Mouse (Mus musculus) right cerebral cortex, postnatal 10 days (tissue): Measurements from ENCODE around the gene Rcc1l.
A peak's percentile ranks its signal among the peaks of the same experiment; 100 is the strongest.

ENCODE experiments used
- DNase-seq, 2 experiments: peaks; one replicate each; pipeline ENCODE4 v3.0.0; 2021; ENCODE audit warnings: low spot score in 2 of 2

The Rcc1l gene

DNA sequence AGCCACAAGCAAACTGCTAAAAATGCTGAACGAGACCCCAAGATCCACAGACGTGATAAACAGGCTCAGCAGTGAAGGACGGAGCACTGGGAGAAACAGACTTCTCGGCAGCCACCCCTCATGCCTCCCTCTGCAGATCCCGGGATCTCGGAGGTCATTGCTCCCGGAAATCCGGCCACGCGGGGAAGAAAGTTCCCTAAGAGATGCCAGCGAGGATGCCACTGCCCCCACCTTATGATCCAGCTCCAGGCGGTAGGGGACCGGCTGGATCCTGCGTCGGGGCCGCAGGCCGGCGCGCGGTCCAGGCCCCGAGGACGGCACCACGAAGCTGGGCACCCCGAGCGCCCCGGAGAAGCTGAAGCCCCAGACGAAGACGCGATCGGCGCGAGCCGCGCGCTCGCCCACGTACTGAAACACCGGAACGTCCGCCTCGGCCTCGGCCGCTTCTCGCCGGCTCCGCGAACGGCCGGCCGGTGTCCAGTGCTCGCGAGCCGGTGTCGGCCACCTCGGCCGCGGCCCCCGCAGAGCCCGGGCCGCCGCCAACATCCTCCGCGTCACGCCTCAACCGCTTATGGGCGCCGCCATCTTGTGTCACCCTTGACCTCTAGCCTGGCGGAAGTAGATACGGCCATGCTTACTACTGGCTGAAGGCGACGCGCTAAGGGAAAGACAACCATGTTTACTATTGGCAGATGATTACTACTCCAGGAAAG lies at the start of gene Rcc1l:
TSS of gene Rcc1l (minus strand) at position 606 of the 713 bp plus-strand sequence.
- peak; percentile 94 for DNase-seq

DNA sequence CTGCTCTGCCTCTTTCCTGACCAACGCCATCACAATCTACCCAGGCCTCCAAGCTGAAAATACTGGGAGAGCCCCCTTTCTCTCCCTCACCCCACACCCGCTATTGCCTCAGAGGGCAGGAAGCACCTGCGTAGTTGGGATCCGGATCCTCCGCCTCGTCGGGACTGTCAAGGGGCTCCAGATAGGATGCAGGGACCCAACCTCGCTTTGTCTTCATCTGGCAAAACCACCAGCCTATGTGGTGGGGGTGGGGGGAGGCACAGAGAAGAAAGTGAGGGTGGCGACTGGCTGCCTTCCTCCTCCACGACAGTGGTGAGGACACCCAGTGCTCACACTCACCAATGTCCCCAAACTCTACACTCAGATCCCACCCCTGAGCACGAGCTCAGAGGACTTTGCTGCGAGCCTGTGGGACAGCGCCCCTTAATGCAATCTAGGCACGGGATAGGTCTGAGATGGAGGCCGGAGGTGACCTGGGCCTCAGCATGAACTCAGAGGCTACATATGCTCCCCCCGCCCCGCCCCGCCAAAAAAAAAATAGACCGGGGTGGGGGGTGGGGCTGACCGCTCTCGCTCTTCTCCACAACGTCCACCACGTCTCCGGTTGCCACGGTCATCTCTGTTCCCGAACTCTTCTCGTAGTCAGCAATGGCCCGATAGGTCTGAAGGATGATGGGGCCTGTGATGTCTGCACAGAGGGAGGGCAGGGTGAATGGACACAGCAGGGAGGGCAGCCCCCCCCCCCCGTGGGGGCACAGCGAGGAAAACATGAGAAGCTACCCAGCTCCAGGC lies 48.7 kb upstream of the Rcc1l start:
- DNase-seq = no peak

DNA sequence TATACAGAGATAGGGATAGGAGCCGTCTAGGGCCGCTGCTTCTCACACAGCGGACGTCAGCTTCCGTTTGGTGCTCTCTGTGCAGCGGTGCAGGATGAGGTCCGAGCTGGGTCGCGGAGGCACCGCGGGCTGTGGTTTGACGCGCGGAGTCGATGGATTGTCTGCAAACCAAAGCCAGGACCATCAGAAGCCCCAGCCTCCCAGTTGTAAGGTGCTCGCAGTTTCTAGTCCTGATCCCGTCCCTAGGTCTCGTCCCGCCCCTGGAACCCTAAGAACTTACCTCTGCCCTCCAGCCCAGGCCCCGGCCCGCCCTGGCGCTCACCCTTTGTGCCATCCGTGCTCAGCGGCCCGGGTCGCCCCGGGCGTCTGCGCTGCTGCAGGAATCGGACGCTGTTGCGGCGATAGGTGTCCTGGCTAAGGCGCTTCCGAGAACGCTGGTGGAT lies 45.2 kb upstream of the Rcc1l start:
- no peak for DNase-seq

DNA sequence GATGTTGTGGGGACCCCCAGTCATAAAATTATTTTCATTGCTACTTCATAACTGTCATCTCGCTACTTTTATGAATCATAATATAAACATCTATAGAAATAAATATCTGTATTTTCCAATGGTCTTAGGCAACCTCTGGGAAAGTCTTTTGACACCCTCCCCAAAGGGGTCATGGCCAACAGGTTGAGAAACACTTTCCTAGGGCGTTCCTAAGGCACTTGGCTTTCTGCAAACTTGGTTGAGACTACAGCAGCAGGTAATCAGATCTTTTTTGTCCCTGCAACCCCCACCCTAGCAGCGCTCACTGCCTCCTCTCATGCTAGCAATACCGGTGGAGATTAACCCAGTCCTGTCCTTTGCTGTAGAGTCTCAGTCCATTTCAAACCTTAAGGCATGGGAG lies 44.7 kb upstream of the Rcc1l start:
- no peak for DNase-seq

DNA sequence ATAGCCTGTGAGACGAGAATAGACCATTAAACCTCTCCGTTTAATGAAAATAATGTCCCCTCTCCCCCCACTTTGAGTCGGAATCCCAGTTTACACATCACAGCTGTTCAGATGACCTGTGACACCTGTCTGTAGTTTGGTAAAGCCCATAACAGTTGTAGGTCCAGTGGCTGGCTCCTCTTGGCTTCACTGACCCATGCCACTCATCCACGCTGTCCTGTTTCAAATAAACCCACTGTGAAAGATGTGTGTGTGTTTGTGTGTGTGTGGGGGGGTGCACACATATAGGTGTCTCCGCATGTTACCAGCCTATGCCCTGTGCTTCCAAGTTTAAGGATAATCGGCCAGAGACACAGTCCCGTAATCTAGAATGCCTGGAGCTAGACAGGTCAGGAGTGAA lies 41.3 kb upstream of the Rcc1l start:
- DNase-seq = no peak

DNA sequence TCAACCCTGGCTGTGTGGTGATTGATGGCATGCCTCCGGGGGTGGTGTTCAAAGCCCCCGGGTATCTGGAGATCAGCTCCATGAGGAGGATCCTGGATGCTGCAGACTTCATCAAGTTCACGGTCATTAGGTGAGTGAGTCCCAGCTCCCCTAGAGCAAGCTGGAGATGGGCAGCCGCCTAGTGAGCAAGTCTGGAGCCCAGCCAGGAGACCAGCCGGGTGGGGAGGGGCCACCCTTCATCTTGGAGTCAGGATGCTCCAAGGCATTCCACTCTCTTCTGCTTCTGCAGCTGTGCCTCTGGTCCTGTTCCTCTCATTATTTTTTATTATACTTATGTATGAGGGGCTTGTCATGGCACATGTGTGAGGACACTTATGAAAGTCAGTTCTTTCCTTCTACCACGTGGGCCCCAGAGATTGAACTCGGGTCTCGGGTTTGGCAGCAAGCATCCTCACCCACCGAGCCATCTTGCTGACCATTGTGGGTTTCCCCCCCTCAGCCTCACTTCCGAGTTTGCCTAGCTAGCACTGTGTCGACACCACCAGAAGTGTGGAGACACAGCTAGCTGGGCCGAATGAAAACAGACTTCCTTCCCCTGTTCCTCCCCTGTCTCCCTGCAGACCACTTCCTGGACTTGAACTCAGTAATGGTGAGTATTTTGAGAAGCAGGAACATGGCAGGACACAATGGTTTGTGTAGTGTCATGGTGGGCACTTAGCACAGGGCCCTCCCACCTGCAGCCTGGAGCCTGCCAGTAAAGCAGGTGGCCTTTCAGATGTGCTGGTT lies 37.6 kb upstream of the Rcc1l start:
- DNase-seq = no peak

DNA sequence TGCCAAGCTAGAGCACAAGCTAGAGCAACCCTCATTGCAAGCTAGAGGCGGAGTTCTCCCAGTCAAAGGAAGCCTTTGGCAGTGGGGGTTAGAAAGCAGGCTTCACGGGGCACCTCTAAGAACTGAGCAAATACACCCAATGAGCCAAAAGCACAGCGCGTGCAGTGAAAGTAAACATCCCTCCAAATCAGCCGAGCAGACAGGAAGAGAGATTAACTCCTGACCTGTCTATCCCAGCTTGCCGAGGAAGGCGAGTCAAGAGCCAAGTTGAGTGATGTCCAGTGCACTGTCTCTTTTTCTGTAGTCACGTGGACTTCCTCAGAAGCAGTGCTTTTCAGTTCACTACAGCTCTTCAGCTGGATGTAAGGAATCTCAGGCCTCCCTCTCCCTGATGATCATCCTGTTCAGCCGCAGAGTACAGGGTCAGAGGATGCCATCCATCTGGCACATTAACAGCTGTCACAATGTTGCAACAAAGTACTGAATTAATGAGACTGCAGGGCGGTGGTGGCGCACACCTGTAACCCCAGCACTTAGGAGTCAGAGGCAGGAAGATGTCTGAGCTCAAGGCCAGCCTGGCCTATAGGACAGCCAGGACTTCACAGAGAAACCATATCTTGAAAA lies 33.5 kb upstream of the Rcc1l start:
- no peak for DNase-seq

DNA sequence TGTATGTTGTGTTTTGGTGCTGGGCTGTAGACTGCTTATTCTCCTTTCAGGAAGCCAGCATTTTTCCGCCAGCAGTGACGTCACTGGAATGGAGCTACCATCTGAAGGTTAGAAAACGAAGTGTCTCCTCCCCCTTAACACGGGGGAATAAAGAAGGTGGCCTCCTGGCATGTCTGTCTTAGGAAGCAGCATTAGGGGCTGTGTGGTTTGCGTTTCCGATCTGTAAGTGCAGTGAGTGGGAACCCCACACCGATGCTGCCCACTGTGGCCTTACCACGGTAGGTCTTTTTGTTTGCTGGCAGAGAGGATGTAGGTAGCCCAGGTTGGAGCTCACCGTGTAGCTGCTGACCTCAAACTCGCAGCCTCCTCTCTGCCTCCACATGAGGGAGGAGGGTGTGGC lies 30.1 kb upstream of the Rcc1l start:
- no peak for DNase-seq

DNA sequence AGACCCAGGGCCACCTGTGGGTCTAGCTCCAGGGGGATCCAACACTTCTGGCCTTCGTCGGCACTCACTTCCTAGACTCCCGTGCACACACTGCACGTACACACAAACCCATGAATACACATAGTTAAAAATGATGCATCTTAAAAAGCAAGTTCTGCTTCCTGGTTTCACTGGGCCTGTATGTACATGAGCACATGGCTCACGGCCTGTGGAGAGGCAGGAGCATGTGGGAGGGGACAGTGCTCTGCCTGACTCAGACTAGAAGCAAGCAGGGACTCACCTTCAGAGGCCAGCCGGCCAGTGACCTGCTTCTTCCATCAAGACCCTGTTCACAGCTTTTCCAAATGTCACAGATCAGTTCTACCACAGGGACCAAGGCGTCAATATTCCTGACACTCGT lies 17.1 kb upstream of the Rcc1l start:
- no peak for DNase-seq

DNA sequence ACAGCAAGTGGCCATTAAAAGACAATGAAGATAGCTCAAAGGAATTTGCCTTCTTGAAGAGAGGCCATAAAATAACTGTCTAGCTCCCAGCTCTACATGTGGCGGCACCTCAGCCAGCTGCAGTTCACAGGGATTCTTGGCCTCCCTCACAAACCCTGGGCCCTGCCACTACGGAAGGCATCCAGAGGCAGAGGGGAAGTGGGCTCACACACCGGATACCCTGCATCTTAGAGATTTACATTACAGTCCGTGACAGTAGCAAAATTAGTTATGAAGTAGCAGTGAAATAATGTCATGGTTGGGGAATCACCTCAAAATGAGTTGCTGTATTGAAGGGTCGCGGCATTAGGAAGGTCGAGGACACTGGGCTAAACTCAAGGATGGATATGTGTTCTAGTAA lies 12.0 kb upstream of the Rcc1l start:
- no peak for DNase-seq

DNA sequence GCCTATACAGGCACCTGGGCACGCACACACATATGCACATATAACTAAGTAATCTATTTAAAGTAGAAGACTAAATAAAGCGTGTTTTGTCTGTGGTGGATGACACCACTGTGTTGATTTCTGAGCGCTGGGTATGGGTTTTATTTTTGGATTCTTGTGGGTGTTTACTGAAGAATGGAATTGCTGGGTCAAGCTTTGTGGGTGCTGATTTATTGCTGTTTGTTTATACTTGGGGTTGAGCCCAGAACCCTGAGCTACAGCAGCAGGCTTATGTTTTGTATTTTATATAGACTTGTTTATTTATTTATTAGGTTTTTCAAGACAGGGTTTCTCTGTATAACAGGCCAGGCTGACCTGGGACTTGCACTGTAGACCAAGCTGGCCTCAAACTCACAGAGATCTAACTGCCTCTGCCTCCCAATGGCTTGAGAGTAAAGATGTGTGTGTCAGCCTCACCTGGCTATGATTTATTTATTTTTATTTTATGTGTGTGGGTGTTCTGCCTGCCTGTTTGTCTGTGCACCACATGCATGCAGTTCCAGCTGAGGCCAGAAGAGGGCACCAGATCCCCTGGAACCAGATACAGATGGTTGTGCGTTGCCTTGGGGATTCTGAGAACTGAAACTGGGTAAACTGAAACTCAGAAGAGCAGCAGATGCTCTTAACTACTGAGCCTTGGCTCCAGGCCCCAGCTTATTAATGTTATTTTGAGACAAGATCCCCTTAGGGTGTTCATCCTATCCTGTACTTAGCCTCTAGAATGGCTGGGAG lies 10.6 kb upstream of the Rcc1l start:
- peak; percentile 57 to 58 for DNase-seq

DNA sequence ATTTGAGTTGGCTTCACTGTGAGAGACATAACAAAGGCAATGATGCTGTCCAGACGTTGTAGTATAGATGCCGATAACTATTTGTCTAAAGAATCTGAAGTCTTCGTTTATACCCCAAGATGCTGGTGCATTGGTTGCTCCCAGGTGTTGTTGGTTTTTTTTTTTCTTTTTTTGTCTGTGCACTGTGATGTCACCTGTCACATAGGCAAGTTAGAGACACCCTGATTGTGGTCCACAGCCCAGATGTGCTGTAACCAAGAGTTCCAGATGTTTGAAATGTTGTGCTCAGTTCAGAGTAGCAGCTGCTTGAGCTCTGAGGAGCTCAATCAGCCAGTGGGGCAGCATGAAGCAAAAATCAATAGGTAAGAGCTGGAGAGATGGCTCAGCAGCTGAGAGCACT lies 9.5 kb upstream of the Rcc1l start:
- DNase-seq = no peak

DNA sequence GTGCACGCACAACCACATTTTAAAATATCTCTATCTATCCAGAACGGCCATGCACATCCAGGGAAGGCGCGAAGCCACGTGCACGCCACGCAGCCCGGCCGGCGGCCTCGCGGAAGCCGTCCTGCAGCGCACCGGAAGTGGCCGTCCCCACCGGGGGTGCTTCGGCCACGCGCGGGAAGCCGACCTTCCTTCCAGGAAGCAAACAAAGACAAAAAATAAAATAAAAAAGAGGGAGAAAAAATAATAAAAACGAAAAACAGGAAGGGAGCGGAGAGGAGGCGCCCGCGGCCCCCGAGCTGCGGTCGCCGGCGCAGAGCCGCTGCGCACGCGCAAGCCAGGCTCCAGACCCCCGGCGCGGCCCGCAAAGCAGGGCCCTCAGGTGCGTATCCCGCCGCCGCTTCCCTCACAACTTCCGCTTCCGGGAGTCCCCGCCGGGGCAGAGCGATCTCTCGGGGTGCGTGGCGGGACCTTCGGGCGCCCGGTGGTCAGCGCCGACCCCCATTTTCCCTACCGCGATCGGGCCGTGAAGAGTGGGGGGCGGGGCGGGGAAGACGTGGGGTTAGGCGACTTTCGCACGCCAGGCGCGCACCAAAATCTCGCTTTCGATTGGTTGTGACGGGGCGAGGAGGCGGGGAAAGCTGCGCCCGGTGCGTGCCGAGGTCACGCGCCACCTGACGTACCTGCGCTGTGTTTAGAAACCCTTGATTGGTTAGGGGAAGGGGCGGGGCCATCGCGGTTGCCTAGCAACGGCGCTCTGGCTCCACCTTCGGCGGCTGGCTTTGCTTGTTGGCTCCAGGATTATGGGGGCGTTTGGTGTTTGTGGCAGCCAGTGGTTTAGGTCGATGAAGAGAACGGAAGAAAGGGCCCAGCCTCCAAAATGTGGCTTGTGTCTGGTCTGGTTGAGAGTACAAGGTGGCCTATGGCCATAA lies 7.6 kb upstream of the Rcc1l start, which contains the start of gene Gtf2ird2:
TSS of gene Gtf2ird2 (plus strand) at position 140 of the 929 bp plus-strand sequence.
- peak; percentile 99 to 100 for DNase-seq

DNA sequence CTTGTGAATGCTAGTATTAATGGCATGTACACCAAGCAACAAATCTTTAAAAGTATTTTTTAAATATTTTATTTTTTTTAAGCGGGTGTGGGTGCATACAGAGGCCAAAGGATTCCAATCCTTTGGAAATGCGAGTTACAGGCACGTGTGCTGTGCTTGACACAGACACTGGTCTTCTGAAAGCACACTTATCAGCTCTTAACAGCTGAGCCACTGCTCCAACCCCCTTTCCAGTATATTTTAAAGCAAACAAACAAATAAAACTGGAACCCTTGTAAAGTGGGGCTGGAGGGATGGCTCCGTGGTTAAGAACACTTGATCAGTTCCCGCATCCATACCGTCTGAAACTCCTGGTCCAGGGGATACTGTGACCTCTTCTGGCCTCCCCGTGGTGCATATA lies 6.6 kb upstream of the Rcc1l start:
- DNase-seq = no peak

DNA sequence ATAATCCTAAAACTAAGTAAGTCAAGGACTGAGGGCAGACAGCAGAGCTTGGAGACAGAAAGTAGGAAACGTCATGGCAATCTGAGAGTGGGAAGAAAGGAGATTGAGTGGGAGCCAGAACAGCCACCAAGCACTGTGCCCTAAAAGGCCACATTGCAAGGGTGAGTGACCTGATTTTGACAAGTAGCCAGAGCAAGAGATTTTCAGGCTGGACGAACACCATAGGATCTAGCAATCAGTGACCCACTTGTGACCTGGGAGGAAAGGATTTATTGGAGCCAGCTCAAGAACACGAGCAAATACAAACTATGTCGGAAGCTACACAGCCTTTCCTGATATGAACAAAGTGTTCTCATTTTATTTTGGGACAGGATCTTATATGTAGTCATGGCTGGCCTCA lies 6.2 kb upstream of the Rcc1l start:
- no peak for DNase-seq

DNA sequence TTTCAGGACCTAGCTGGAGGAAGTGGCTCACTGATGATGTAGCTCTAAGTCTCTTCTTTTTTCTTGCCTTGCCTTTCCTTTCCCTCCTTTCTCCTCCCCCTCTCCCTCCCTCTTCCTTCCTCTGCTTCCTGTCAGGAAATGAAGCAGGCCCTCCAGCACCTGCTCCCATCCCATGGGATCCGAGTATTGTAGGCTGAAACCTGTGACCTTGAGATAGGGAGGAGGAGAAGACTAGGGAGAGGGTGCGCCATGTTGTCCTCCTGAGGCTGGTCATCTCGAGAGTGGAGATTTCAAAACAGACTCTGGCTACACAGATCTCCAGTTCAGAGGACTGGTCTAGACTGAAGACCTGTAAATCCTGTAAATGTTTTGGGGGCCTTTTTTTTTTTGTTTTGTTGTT lies 5.6 kb upstream of the Rcc1l start:
- DNase-seq = no peak

DNA sequence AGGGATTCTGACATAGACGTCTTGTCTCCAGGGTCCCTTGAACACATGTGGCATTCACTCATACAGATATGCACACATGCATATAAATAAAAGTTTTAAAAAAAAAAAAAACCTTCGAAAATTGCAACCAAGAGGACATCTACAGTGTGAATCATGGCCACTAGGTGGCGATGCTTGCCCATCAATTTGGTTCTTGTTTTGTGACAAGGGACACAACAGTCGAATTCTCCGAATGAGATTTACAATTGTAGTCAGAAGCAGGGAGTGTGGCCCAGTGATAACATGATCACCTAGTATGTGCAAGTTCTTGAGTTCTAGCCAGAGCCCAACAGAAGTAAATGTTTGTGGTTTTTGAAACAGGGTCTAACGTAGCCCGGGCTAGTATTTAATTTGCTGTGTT lies 3.3 kb upstream of the Rcc1l start:
- peak; percentile 87 to 90 for DNase-seq

DNA sequence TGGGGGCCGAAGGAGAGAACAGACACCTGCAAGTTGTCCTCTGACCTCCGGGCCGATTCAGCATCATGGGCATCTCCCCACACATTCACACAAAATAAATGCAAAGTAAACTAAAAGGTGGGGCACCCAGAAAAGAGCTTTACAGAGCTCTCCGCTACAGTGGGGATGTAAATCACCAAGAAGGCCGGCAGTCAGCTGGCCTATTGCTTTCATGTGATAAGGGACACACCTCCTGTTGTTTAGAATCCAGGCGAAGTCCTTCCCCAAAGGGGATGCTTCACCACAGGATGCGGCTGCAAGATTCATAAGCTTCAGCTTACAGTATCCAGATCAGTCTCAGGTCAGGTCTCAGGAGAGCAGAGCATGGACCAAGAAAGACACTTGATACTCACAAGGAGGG lies 2.0 kb upstream of the Rcc1l start:
- no peak for DNase-seq

DNA sequence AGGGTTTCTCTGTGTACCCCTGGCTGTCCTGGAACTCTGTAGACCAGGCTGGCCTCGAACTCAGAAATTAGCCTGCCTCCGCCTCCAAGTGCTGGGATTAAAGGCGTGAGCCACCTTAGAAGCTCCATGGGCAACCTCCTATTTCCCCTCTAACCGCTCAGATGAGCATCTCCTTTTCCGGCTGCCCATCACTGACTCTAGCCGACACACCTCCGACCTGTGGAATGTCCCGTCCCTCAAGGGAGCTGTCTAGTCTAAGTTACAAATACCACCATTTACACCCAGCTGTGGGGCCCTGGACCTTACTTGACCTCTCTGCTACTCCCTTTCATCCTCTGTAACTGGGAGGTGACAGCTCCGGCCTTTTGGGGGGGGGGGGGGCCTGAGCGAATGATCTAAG lies 878 bp downstream of the Rcc1l start:
- no peak for DNase-seq

DNA sequence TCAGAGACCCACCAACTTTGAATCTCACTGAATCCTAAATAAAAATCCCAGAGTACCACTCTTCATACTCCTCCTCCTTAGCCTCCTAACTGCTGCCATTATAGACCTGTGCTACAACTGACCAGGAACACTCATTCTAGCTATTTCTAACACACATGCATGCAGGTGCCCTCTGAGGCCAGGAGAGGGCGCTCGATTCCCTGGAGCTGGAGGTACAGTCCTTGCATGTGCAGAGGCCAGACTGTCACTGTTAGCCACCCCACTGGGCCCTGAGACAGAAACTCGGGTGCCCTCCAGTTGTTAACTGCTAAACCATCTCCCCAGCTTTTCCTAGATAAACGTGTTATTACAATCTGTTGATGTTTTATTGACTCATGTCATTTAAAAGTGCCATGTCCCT lies 3.4 kb downstream of the Rcc1l start:
- DNase-seq = no peak
